Mouse (Mus musculus): ENCODE data around the gene Rora.

Gene Rora

GRCm38 (mm10) chr9:69301955-69302354 lies 648.4 kb downstream of the Rora start:
- in situ Hi-C loops (cut with MboI, MseI): no loop called here

- in situ Hi-C loops (cut with MboI, MseI): no loop called here
Measured at GRCm38 (mm10) chr9:69302846-69303245, 649.3 kb downstream of the Rora start.

- in situ Hi-C loops (cut with MboI, MseI): no loop called here
Measured at GRCm38 (mm10) chr9:69303346-69303944, 649.9 kb downstream of the Rora start.

GRCm38 (mm10) chr9:69303962-69304361 lies 650.4 kb downstream of the Rora start:
- in situ Hi-C loops (cut with MboI, MseI): no loop called here

- in situ Hi-C loops (cut with MboI, MseI): no loop called here
Measured at GRCm38 (mm10) chr9:69304492-69304891, 650.9 kb downstream of the Rora start.

GRCm38 (mm10) chr9:69304991-69305390 lies 651.4 kb downstream of the Rora start:
- in situ Hi-C loops (cut with MboI, MseI): no loop called here

GRCm38 (mm10) chr9:69306734-69307528 lies 653.3 kb downstream of the Rora start:
- in situ Hi-C loops (cut with MboI, MseI): no loop called here

GRCm38 (mm10) chr9:69307974-69308373 lies 654.4 kb downstream of the Rora start:
- in situ Hi-C loops (cut with MboI, MseI): no loop called here

GRCm38 (mm10) chr9:69310524-69310923 lies 656.9 kb downstream of the Rora start:
- in situ Hi-C loops (cut with MboI, MseI): no loop called here

GRCm38 (mm10) chr9:69313297-69313696 lies 659.7 kb downstream of the Rora start:
- in situ Hi-C loops (cut with MboI, MseI): no loop called here

- in situ Hi-C loops (cut with MboI, MseI): no loop called here
Measured at GRCm38 (mm10) chr9:69314451-69315210, 661.0 kb downstream of the Rora start.

GRCm38 (mm10) chr9:69317527-69318115 lies 664.0 kb downstream of the Rora start:
- in situ Hi-C loops (cut with MboI, MseI): no loop called here

GRCm38 (mm10) chr9:69319434-69319833 lies 665.8 kb downstream of the Rora start:
- in situ Hi-C loops (cut with MboI, MseI): no loop called here

- in situ Hi-C loops (cut with MboI, MseI): no loop called here
Measured at GRCm38 (mm10) chr9:69319913-69320634, 666.5 kb downstream of the Rora start.

- in situ Hi-C loops (cut with MboI, MseI): no loop called here
Measured at GRCm38 (mm10) chr9:69320635-69321027, 667.0 kb downstream of the Rora start.

GRCm38 (mm10) chr9:69321956-69322355 lies 668.4 kb downstream of the Rora start:
- in situ Hi-C loops (cut with MboI, MseI): no loop called here

GRCm38 (mm10) chr9:69323831-69324230 lies 670.2 kb downstream of the Rora start:
- in situ Hi-C loops (cut with MboI, MseI): no loop called here

- in situ Hi-C loops (cut with MboI, MseI): no loop called here
Measured at GRCm38 (mm10) chr9:69327077-69327476, 673.5 kb downstream of the Rora start.

- in situ Hi-C loops (cut with MboI, MseI): no loop called here
Measured at GRCm38 (mm10) chr9:69327591-69327990, 674.0 kb downstream of the Rora start.

GRCm38 (mm10) chr9:69331790-69332189 lies 678.2 kb downstream of the Rora start:
- in situ Hi-C loops (cut with MboI, MseI): no loop called here

GRCm38 (mm10) chr9:69332802-69333568 lies 679.4 kb downstream of the Rora start:
- in situ Hi-C loops (cut with MboI, MseI): no loop called here

Data from regulatory T cell (primary cell).